Mouse (Mus musculus) B cell, adult 2 months (primary cell): ENCODE measurements around the gene Hecw2.

Experiments
- DNase-seq, 2 experiments: peaks; one replicate each; pipeline ENCODE4 v3.0.0; 2022

Hecw2 gene

DNA sequence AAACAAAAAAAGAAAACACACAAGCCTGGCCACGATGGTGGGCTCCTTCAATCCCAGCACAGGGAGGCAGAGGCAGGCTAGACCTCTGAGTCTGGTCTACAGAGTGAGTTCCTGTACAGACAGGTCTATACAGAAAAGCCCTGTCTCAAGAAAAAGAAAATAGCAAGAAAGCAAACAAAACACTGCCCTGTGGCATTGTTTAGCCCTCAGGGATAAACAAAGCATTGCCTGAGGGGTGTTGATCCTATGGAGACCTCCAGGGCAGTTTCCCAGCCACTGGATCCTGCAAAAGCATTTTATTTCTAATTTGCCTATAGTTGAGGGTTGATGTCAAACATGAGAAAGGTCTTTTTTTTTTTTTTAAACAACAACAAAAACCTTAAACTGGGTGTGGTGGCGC, 327.7 kb downstream of the Hecw2 start:
- no peak for DNase-seq

GRCm38 (mm10) chr1:53866374-53866902, 328.5 kb downstream of the Hecw2 start:
- no peak for DNase-seq

DNA sequence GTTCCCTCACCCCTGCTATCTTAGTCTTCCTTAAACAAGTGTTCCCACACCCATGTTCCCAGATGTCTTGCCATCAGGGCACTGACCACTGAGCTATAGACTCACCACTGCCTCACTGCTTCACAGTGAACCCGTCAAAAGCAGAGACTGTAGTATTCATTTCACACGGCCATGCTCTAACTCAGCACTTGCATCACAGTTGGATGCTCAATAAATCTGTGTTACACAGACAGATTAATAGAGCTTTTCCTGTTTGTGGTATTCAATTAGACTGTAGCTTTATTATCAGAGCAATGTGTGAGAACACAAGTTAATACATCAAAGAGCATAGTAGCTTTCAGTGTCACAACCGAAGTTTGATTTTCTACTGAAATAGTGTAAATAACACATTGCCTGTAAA, 330.9 kb downstream of the Hecw2 start:
- no peak for DNase-seq

GRCm38 (mm10) chr1:53860611-53861010, 334.4 kb downstream of the Hecw2 start:
- DNase-seq = no peak

GRCm38 (mm10) chr1:53859175-53859574, 335.8 kb downstream of the Hecw2 start:
- DNase-seq = no peak

DNA sequence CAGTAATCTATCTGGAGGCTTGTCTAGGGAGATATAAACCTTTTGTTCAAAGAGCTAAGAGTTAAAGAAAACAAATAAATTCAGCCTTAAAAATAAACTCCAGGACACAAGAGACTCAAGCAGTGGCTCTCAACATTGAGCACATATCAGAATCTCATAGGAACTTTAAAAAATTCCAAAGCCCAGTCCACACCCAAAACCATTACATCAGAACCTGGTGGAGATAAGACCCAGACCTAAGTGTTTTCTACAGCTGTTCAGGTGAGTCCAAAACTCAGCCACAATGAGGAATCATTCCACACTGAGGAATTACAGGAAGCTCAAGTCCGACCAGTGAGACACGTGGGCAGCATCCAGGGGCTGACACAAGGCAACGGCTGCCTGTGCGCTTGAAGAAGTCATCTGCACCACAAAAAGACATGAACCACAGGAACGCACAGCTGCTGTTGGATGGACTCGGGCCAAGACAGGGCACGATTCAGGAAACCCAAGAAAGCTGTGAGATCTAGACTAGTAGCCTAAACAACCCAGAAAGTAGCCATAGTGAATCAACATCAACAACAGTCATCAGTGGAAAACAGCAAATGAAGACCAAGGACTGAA, 338.4 kb downstream of the Hecw2 start:
- peak in 1 of 2 experiments; percentile 26 for DNase-seq

DNA sequence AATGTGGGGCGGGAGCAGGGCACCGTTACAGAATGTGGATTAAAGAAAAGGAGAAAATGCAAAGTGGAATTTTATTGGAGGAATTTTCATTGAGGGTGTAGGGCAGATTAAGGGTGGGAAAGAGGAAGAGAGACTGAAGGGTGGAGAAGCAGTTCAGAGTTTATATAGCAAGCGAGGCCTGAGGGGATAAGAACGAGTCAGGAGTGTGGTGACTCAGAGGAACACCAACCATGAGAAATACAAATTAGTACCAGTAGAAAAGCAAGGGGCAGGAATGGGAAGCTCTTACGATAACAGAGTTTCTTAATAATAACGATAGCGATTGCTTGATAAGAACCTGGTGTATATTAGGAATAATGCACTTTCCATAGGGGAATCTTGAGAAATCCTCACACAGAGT, 339.2 kb downstream of the Hecw2 start:
- DNase-seq = peak; percentile 34 to 35

DNA sequence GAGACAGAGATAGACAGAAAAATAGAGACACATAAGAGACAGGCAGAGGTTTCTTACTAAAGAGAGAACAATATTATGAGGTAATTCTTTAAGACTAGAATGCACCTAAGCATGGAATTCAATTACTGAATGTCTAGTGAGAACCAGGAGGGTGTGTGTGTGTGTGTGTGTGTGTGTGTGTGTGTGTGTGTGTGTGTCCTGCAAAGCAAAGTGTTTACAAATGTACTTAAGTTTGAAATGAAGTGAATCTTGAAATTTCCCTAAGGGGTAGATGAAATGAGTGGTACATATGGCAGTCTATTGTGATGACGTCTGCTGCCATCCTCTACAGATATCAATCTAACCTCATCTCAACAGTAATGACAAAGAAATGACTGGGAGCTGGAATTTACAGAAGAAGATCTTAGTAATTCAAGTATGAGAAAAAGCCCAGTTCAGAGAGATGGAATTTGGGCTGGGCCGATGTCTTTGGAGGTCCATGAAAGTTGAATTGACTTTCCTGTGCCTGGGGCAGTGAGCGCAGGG, 342.8 kb downstream of the Hecw2 start:
- DNase-seq = peak; percentile 51 to 57

DNA sequence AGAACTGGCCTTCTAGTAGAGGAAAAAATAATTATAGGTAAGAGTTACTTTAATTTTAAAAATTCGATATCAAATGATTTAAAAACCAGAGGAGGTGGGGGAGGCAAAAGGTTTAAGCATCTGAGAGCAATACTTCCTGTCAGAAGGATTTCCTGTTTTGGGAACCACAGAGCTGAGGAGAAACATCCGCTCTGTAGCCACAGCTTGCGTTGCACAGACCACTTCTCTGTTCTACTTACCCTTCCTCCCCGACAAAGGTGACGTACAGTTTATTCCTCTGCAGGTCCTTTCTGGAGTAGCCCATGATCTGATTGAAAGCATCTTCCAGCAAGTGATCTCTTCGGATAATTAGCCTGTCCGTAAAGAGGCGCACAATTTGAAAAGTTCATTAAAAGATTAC, 343.6 kb downstream of the Hecw2 start:
- DNase-seq = peak; percentile 74 to 82

DNA sequence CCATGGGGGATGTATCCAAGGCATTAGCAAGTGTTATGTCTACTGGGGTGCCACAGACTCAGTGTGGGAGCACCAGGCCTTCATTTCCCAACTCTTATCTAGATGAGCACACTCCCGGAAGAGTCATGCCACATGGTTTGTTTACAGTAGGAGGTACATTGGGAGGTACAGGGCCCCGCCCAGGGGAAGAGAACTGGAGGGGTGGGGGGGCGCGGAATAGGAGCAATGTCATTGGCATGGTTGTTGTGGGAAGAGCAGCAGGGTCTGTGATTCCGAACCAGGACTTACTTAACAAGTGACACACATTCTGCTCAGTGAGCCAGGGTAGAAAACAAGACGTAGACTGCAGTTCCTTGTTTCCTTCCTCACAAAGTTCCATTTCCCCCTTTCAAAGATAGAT, 344.1 kb downstream of the Hecw2 start:
- DNase-seq = peak; percentile 78 to 80

DNA sequence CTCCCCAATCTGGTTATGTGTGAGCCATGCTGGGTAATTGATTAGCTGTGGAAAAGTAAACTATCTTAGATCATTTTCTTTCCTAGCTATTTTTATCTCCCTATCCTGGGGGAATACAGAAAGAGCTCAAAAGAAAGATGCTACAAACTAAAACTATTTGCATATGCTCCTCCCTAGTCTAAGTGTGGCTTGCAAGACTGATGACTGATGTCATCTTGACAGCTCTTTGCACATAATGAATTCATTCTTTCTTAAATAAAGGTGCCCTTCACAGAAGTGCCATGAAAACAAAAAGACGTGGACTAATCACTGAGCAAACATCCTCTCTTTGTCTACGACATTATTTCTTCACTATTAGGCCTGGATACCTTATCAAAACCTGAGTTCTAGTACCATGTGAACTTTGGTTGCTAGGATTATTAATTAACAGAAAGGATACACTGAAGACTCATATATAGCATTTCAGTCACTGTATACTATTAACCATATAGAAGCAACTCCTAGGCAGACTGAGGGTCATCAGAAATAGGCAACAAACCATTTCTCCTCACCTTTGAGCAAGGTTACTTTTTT, 348.2 kb downstream of the Hecw2 start:
- DNase-seq = no peak

GRCm38 (mm10) chr1:53845854-53846253, 349.1 kb downstream of the Hecw2 start:
- peak in 1 of 2 experiments; percentile 26 for DNase-seq

DNA sequence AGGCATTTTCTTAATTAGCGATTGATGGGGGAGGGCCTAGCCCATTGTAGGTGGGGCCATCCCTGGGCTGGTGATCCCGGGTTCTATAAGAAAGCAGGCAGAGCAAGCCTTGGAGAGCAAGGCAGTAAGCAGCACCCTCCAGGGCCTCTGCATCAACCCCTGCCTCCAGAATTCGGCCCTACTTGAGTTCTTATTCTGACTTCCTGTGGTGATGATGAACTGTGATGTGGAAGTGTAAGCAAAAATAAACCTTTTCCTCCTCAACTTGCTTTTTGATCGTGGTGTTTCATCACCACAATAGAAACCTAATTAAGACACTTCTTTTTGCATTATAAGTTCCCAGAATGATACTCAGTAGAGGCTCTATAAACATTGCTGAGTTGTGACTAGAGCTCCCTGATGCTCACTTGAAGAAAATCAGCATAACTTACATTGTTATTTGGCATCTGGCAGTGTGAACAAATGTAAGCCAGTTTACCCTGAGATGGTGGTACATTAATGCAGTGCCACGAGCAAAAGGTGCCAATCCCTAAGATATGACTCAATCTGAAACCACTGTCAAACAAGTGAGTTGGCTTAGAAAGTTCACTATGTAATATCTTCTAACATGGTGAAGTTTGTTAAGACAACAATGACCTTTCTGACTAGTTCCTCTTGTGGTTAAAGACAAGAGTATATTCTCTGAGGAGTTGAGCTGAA, 349.9 kb downstream of the Hecw2 start:
- peak; percentile 58 for DNase-seq

- no peak for DNase-seq
These were observed 350.6 kb downstream of the Hecw2 start for GRCm38 (mm10) chr1:53844122-53844913.

DNA sequence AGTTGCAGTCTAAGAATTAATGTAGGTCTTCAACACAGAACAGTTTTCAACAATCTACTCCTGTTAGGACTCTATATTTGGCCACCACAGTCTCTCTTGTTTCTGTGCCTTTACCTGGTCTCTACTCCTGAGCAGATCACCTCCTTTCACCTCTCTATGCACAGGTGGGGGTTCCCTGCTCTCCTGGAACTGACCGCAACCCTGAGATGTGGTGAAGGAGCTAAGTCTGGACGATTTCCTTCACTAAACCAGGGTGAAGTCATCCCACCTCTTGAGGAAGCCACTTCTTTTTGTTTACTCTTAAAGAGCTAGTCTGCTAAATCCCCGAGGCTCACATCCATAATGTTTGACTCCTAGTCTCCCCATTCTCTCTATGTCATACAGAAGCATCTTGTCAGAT, 351.9 kb downstream of the Hecw2 start:
- DNase-seq = no peak

- DNase-seq = no peak
These were observed 353.9 kb downstream of the Hecw2 start for GRCm38 (mm10) chr1:53841080-53841479.

GRCm38 (mm10) chr1:53839392-53839791, 355.6 kb downstream of the Hecw2 start:
- no peak for DNase-seq

GRCm38 (mm10) chr1:53838182-53838859, 356.6 kb downstream of the Hecw2 start:
- DNase-seq = no peak

DNA sequence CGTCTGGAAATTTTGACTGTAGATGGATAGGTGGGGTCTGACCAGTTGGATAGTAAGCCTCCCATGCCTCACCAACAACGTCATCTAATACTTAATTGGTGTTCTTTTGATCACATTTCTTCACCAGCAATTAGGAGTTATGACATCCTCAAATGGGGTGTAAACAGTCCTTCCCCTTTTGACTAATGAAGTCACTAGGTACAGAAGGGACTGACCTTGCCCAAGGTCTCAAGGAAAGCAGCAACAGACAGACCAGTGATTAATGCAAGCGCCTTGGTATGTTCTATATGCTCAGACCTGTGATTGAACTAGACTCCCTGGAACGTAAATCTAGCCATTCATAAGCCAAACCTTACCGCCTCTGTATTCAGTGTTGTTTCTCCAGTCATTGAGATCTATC, 364.7 kb downstream of the Hecw2 start:
- DNase-seq = no peak

DNA sequence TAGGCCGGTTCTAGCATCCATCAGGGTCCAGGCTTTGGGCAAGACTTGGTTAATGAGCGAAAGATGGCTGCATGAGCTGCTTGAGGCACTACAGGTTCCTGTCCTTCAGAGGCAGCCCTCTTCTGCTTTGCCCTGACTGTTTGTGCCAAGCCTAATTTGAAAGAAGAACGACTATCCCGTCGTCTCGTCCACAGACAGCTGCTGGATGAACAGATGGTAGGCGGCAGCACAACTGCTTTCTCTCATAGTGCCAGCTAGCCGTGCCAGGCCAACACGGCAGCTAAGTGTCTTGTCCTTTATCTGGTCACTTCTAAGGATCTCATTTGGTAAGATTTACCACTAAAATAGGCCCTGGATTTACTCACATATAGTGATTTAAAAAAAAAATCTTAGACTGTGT, 365.9 kb downstream of the Hecw2 start:
- no peak for DNase-seq

- peak; percentile 14 to 27 for DNase-seq
These were observed 370.3 kb downstream of the Hecw2 start for GRCm38 (mm10) chr1:53824446-53825337.
